Mouse (Mus musculus) limb, embryonic 15.5 days (tissue): ENCODE results near the gene Kif4. TPM values are rescaled to one million over a fixed set of nuclear protein-coding genes. Genes with fewer than 3 reads are reported as not detected.
A peak's percentile ranks its signal among the peaks of the same experiment; 100 is the strongest.

Experiments used
- ATAC-seq: fragments of 200-750 bp; cut with Nextera tagmentation; 2 replicates; pipeline ENCODE4 v1.8.0; 2017; ENCODE audit warnings: low read depth, moderate TSS enrichment; ENCODE audit not compliant: insufficient number of reproducible peaks, low FRiP score, low TSS enrichment
- H3K27ac ChIP-seq: fragments of 300-500 bp; sonication (generic); 2 replicates; pipeline ENCODE4 v1.5.1; 2015; ENCODE audit warnings: moderate library complexity, mild to moderate bottlenecking, inconsistent platforms
- H3K27me3 ChIP-seq: fragments of 300-500 bp; sonication (generic); 2 replicates; pipeline ENCODE4 v1.6.1; 2015; ENCODE audit warnings: inconsistent platforms
- H3K36me3 ChIP-seq: fragments of 300-500 bp; sonication (generic); 2 replicates; pipeline ENCODE4 v1.6.1; 2015; ENCODE audit warnings: inconsistent platforms
- H3K4me1 ChIP-seq: fragments of 300-500 bp; sonication (generic); 2 replicates; pipeline ENCODE4 v1.6.1; 2015; ENCODE audit warnings: inconsistent platforms
- H3K4me2 ChIP-seq: fragments of 300-500 bp; sonication (generic); 2 replicates; pipeline ENCODE4 v1.6.1; 2015; ENCODE audit warnings: mild to moderate bottlenecking, inconsistent platforms
- H3K4me3 ChIP-seq: fragments of 300-500 bp; sonication (generic); 2 replicates; pipeline ENCODE4 v1.5.1; 2015; ENCODE audit warnings: mild to moderate bottlenecking, inconsistent platforms
- H3K9ac ChIP-seq: fragments of 300-500 bp; sonication (generic); 2 replicates; pipeline ENCODE4 v1.6.1; 2015; ENCODE audit warnings: inconsistent platforms
- H3K9me3 ChIP-seq: fragments of 300-500 bp; sonication (generic); 2 replicates; pipeline ENCODE4 v1.6.1; 2016; ENCODE audit warnings: inconsistent platforms
- WGBS: fragments of 180-500 bp; shearing (Covaris S2); methylation state at CpG from one replicate; pipeline ENCODE4 v1.1.7; 2015; 5-methylcytosine and 5-hydroxymethylcytosine counted together
- polyA plus RNA-seq: library from polyadenylated mRNA; unstranded; fragments of >200 nt; fragmentation: Nextera tagmentation; extraction: Ambion mirVana; gene quantifications from 2 replicates; pipeline ENCODE4 v1.2.1, GENCODE M21; 2015

Gene Kif4
- polyA plus RNA-seq, 1 experiment from 2014 or later: 22.0 TPM

- H3K4me3 ChIP-seq: no peak overlapping the region
- H3K27me3 ChIP-seq: peaks cover 30% of the 10 kb centered on the region
- H3K9me3 ChIP-seq: no peaks in the 10 kb centered on the region
- ATAC-seq: no peak
- H3K36me3 ChIP-seq: no peaks in the 10 kb centered on the region
- H3K4me2 ChIP-seq: no peak overlapping the region
- no peak overlapping the region for H3K27ac ChIP-seq
- H3K4me1 ChIP-seq: 0 out of 2 replicates have a peak, but pooled peaks cover 4% of the 10 kb centered on the region
- H3K9ac ChIP-seq: no peak overlapping the region
- 68% methylated on average over 7 of the region's 7 CpGs for WGBS
Observed at GRCm38 (mm10) chrX:100734359-100734758, 108.8 kb downstream of the Kif4 start.

- Histone ChIP-seq H3K9ac (no peak overlapping the region), H3K4me2 (peak overlapping the region; percentile 47), H3K9me3 (no peaks in the 10 kb centered on the region), H3K36me3 (no peaks in the 10 kb centered on the region), H3K4me1 (no peaks in the 10 kb centered on the region), H3K27ac (no peak overlapping the region), H3K27me3 (peaks cover 15% of the 10 kb centered on the region), H3K4me3 (peak overlapping the region; percentile 35)
- ATAC-seq: no peak
- 19% methylated on average over 14 of the region's 14 CpGs for WGBS
Observed at GRCm38 (mm10) chrX:100738918-100739317, 113.4 kb downstream of the Kif4 start.

GRCm38 (mm10) chrX:100739443-100739842 is 113.9 kb downstream of the Kif4 start:
- Histone ChIP-seq H3K27me3 (peaks cover 12% of the 10 kb centered on the region), H3K4me1 (no peaks in the 10 kb centered on the region), H3K36me3 (no peaks in the 10 kb centered on the region), H3K9ac (no peak overlapping the region), H3K27ac (no peak overlapping the region), H3K4me2 (peak overlapping the region; percentile 47), H3K4me3 (peak overlapping the region; percentile 35), H3K9me3 (no peaks in the 10 kb centered on the region)
- 33% methylated on average over 10 of the region's 10 CpGs for WGBS
- no peak for ATAC-seq

GRCm38 (mm10) chrX:100740785-100741184 is 115.2 kb downstream of the Kif4 start:
- Histone ChIP-seq H3K9me3 (no peaks in the 10 kb centered on the region), H3K4me3 (no peak overlapping the region), H3K9ac (no peak overlapping the region), H3K36me3 (no peaks in the 10 kb centered on the region), H3K4me2 (no peak overlapping the region), H3K27ac (no peak overlapping the region), H3K27me3 (peaks cover 9% of the 10 kb centered on the region), H3K4me1 (no peaks in the 10 kb centered on the region)
- no peak for ATAC-seq
- 49% methylated on average over 6 of the region's 6 CpGs for WGBS

- WGBS: 17% methylated on average over 10 of the region's 10 CpGs
- no peak overlapping the region for H3K9ac ChIP-seq
- peaks cover 9% of the 10 kb centered on the region for H3K27me3 ChIP-seq
- no peaks in the 10 kb centered on the region for H3K36me3 ChIP-seq
- H3K4me2 ChIP-seq: no peak overlapping the region
- ATAC-seq: no peak
- H3K4me3 ChIP-seq: no peak overlapping the region
- H3K9me3 ChIP-seq: no peaks in the 10 kb centered on the region
- no peak overlapping the region for H3K27ac ChIP-seq
- no peaks in the 10 kb centered on the region for H3K4me1 ChIP-seq
Observed at GRCm38 (mm10) chrX:100741940-100742339, 116.4 kb downstream of the Kif4 start.

GRCm38 (mm10) chrX:100765855-100766254 is 140.3 kb downstream of the Kif4 start:
- Histone ChIP-seq H3K4me2 (no peak overlapping the region), H3K9me3 (no peaks in the 10 kb centered on the region), H3K27ac (no peak overlapping the region), H3K4me1 (peaks cover 9% of the 10 kb centered on the region), H3K36me3 (no peaks in the 10 kb centered on the region), H3K9ac (no peak overlapping the region), H3K27me3 (peaks cover 21% of the 10 kb centered on the region), H3K4me3 (no peak overlapping the region)
- no peak for ATAC-seq
- WGBS: 86% methylated on average over 6 of the region's 6 CpGs

GRCm38 (mm10) chrX:100767181-100767884 is 141.8 kb downstream of the Kif4 start, which contains the start of gene Dlg3:
Gene Dlg3 (plus strand): TSS chrX:100767722.
- H3K9me3 ChIP-seq: no peaks in the 10 kb centered on the region
- no peaks in the 10 kb centered on the region for H3K36me3 ChIP-seq
- peak within 1 kb of the TSS; percentile 66 for H3K4me2 ChIP-seq
- H3K4me1 ChIP-seq: peaks cover 9% of the 10 kb centered on the region
- peaks cover 21% of the 10 kb centered on the region for H3K27me3 ChIP-seq
- 19% methylated on average over 25 of the region's 26 CpGs for WGBS
- H3K4me3 ChIP-seq: peak within 1 kb of the TSS; percentile 44
- no peak within 1 kb of the TSS for H3K9ac ChIP-seq
- no peak within 1 kb of the TSS for H3K27ac ChIP-seq
- ATAC-seq: 0 out of 2 replicates have a peak, but pooled peaks have one; percentile 44

GRCm38 (mm10) chrX:100767885-100768626 is 142.5 kb downstream of the Kif4 start:
- no peak overlapping the region for H3K27ac ChIP-seq
- H3K9ac ChIP-seq: no peak overlapping the region
- WGBS: 42% methylated on average over 25 of the region's 36 CpGs
- peak overlapping the region; percentile 66 for H3K4me2 ChIP-seq
- no peak for ATAC-seq
- H3K36me3 ChIP-seq: no peaks in the 10 kb centered on the region
- no peaks in the 10 kb centered on the region for H3K9me3 ChIP-seq
- H3K4me3 ChIP-seq: peak overlapping the region; percentile 44
- peaks cover 9% of the 10 kb centered on the region for H3K4me1 ChIP-seq
- peaks cover 21% of the 10 kb centered on the region for H3K27me3 ChIP-seq

- no peaks in the 10 kb centered on the region for H3K36me3 ChIP-seq
- peaks cover 21% of the 10 kb centered on the region for H3K27me3 ChIP-seq
Observed at GRCm38 (mm10) chrX:100769281-100769680, 143.7 kb downstream of the Kif4 start.

GRCm38 (mm10) chrX:100774341-100774811 is 148.8 kb downstream of the Kif4 start:
- H3K4me1 ChIP-seq: no peaks in the 10 kb centered on the region; the same call in 1 of the 2 replicates
- 0 out of 2 replicates have a peak overlapping the region, but pooled peaks have one; percentile 27 for H3K27ac ChIP-seq
- ATAC-seq: no peak
- WGBS: 21% methylated on average over 23 of the region's 23 CpGs
- peaks cover 5% of the 10 kb centered on the region for H3K27me3 ChIP-seq
- H3K4me3 ChIP-seq: peak overlapping the region; percentile 49
- peak overlapping the region; percentile 44 for H3K9ac ChIP-seq
- H3K36me3 ChIP-seq: no peaks in the 10 kb centered on the region
- no peaks in the 10 kb centered on the region for H3K9me3 ChIP-seq
- H3K4me2 ChIP-seq: peak overlapping the region; percentile 47

More at GRCm38 (mm10) chrX:100769281-100769680, 143.7 kb downstream of the Kif4 start:
- WGBS: 85% methylated on average over 5 of the region's 5 CpGs
- no peak overlapping the region for H3K4me3 ChIP-seq
- H3K9me3 ChIP-seq: no peaks in the 10 kb centered on the region
- no peak overlapping the region for H3K27ac ChIP-seq
- H3K9ac ChIP-seq: no peak overlapping the region
- peaks cover 9% of the 10 kb centered on the region for H3K4me1 ChIP-seq
- no peak overlapping the region for H3K4me2 ChIP-seq
- no peak for ATAC-seq

- no peak overlapping the region for H3K4me3 ChIP-seq
- no peak overlapping the region for H3K9ac ChIP-seq
- no peaks in the 10 kb centered on the region for H3K36me3 ChIP-seq
- no peak overlapping the region for H3K4me2 ChIP-seq
- no peaks in the 10 kb centered on the region; the same call in 1 of the 2 replicates for H3K4me1 ChIP-seq
- 82% methylated on average over 3 of the region's 3 CpGs for WGBS
- no peaks in the 10 kb centered on the region; the same call in 1 of the 2 replicates for H3K27me3 ChIP-seq
- H3K9me3 ChIP-seq: no peaks in the 10 kb centered on the region
- ATAC-seq: no peak
- H3K27ac ChIP-seq: no peak overlapping the region
Observed at GRCm38 (mm10) chrX:100775405-100775804, 149.9 kb downstream of the Kif4 start.

- H3K27me3 ChIP-seq: no peaks in the 10 kb centered on the region; the same call in 1 of the 2 replicates
- H3K9me3 ChIP-seq: no peaks in the 10 kb centered on the region
- no peak for ATAC-seq
- H3K9ac ChIP-seq: no peak overlapping the region
- H3K4me3 ChIP-seq: peak overlapping the region; percentile 54
- peak overlapping the region; percentile 85 for H3K27ac ChIP-seq
- 22% methylated on average over 9 of the region's 9 CpGs for WGBS
- H3K36me3 ChIP-seq: no peaks in the 10 kb centered on the region
- H3K4me1 ChIP-seq: no peaks in the 10 kb centered on the region; the same call in 1 of the 2 replicates
- peak overlapping the region; percentile 47 for H3K4me2 ChIP-seq
Observed at GRCm38 (mm10) chrX:100776494-100776893, 151.0 kb downstream of the Kif4 start.
